Mouse (Mus musculus) heart, embryonic 11.5 days (tissue): ENCODE measurements around the gene Gnb1. TPM values are rescaled to one million over a fixed set of nuclear protein-coding genes. Genes with fewer than 3 reads are reported as not detected.

ENCODE experiments used
- ATAC-seq: fragments of 200-750 bp; cut with Nextera tagmentation; replicated peaks from 2 replicates; pipeline ENCODE4 v1.8.0; 2017; ENCODE audit warnings: moderate library complexity; ENCODE audit not compliant: insufficient number of reproducible peaks, low FRiP score, low TSS enrichment
- H3K27ac ChIP-seq: fragments of 300-500 bp; sonication (generic); 2 replicates; pipeline ENCODE4 v1.5.1; 2014; ENCODE audit warnings: mild to moderate bottlenecking, low read depth, low read length
- H3K27me3 ChIP-seq: fragments of 300-500 bp; sonication (generic); 2 replicates; pipeline ENCODE4 v1.6.1; 2014; ENCODE audit warnings: mild to moderate bottlenecking, low read length, mixed read lengths; ENCODE audit not compliant: control insufficient read depth, insufficient read depth
- H3K36me3 ChIP-seq: fragments of 300-500 bp; sonication (generic); 2 replicates; pipeline ENCODE4 v1.6.1; 2014; ENCODE audit warnings: mild to moderate bottlenecking, low read length, moderate library complexity, mixed read lengths; ENCODE audit not compliant: control insufficient read depth, insufficient read depth
- H3K4me1 ChIP-seq: fragments of 300-500 bp; sonication (generic); 2 replicates; pipeline ENCODE4 v1.6.1; 2014; ENCODE audit warnings: low read length; ENCODE audit not compliant: control insufficient read depth, insufficient read depth
- H3K4me2 ChIP-seq: fragments of 300-500 bp; sonication (generic); 2 replicates; pipeline ENCODE4 v1.6.1; 2014; ENCODE audit warnings: mild to moderate bottlenecking, moderate library complexity
- H3K4me3 ChIP-seq: fragments of 300-500 bp; sonication (generic); 2 replicates; pipeline ENCODE4 v1.5.1; 2014; ENCODE audit warnings: low read depth, low read length
- H3K9ac ChIP-seq: fragments of 300-500 bp; sonication (generic); 2 replicates; pipeline ENCODE4 v1.6.1; 2014; ENCODE audit warnings: mild to moderate bottlenecking, low read depth, low read length, moderate library complexity
- H3K9me3 ChIP-seq: fragments of 300-500 bp; sonication (generic); replicated peaks from 2 replicates; pipeline ENCODE4 v1.6.1; 2016; ENCODE audit warnings: low read length; ENCODE audit not compliant: control insufficient read depth
- WGBS: fragments of 180-500 bp; shearing (Covaris S2); extraction: QIAGEN DNeasy Blood & Tissue Kit; methylation state at CpG from one replicate; pipeline ENCODE4 v1.1.7; 2014; ENCODE audit not compliant: insufficient replicate concordance; 5-methylcytosine and 5-hydroxymethylcytosine counted together
- polyA plus RNA-seq: library from polyadenylated mRNA; unstranded; fragments of >200 nt; fragmentation: Nextera tagmentation; extraction: Ambion mirVana; gene quantifications from 2 replicates; pipeline ENCODE4 v1.2.1, GENCODE M21; 2014

Gnb1 gene
- polyA plus RNA-seq, 1 experiment from 2014 or later = 410 TPM

DNA sequence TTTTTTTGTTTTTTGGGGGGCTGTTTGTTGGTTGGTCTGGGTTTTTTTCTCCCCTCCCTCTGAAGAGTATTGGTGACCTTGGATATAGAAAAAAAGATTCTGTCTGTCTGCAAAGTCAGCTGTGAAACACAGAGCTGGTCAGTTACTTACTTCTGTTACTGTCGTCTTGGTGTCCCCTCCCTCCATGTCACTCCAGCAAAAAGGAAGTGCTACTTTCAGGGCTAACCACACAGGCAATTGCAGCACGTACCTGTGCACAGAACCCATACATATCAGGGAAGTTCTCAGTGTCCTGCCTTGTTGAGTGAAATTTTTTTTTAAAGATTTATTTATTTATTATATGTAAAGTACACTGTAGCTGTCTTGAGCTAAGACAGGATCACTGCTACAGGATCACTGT is 59.3 kb downstream of the Gnb1 start:
- H3K4me1 ChIP-seq = no peaks in the 10 kb centered on the region
- WGBS = 88% methylated on average over 2 of the region's 2 CpGs
- no peaks in the 10 kb centered on the region for H3K9me3 ChIP-seq
- no peak overlapping the region for H3K9ac ChIP-seq
- H3K36me3 ChIP-seq = peaks cover 40% of the 10 kb centered on the region
- H3K27ac ChIP-seq = no peak overlapping the region
- no peaks in the 10 kb centered on the region for H3K27me3 ChIP-seq
- no peak overlapping the region for H3K4me2 ChIP-seq
- no peak for ATAC-seq
- H3K4me3 ChIP-seq = no peak overlapping the region

DNA sequence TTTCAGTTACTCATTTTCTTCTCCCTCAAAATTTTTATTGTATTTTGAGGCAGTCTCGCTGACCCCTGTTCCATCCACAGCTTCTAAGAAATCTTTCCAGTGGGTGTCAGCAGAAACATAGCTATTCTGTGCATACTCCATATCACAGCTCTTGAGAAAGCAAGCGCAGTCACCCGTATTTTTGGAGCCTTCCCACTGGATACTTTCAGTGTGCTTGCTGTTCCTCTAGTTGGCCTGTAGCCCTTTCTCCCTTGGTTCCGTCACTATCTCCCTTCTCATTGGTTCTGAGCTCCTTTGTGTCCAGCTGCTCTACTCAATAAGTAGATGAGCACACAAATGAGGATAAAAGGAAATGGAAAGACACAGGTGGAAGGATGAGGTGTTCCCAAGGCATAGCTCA is 59.9 kb downstream of the Gnb1 start:
- Histone ChIP-seq H3K4me2 (no peak overlapping the region), H3K9ac (no peak overlapping the region), H3K4me3 (no peak overlapping the region), H3K27ac (no peak overlapping the region), H3K27me3 (no peaks in the 10 kb centered on the region), H3K4me1 (no peaks in the 10 kb centered on the region), H3K36me3 (peaks cover 43% of the 10 kb centered on the region), H3K9me3 (no peaks in the 10 kb centered on the region)
- no peak for ATAC-seq
- 92% methylated on average over 4 of the region's 4 CpGs for WGBS

DNA sequence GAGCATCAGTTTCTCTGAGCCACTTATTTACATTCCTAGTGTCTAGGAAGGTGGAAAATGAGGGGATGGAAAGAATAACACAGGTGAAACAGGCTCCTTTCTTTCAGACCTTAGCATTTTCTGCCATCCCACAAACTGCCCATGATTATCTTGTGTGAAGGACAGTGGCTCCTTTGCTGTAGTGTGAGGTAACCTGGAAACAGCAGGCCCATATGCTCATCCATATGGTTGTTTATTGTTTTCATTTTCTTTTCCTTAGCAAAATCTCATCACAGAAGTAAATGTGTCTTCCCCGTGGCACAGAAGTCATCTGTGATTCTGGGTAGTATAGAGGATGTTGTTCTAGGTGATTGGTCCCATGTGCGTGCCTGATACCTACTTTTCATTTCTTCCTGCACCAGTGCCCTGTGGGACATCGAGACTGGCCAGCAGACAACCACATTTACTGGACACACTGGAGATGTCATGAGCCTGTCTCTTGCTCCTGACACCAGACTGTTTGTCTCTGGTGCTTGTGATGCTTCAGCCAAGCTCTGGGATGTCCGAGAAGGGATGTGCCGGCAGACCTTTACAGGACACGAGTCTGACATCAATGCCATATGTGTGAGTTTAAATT is 61.9 kb downstream of the Gnb1 start:
- no peak overlapping the region for H3K27ac ChIP-seq
- H3K9me3 ChIP-seq = no peaks in the 10 kb centered on the region
- peaks cover 46% of the 10 kb centered on the region for H3K36me3 ChIP-seq
- H3K27me3 ChIP-seq = no peaks in the 10 kb centered on the region
- no peaks in the 10 kb centered on the region for H3K4me1 ChIP-seq
- no peak overlapping the region for H3K4me2 ChIP-seq
- WGBS = 94% methylated on average over 6 of the region's 6 CpGs
- no peak overlapping the region for H3K9ac ChIP-seq
- ATAC-seq = no peak
- no peak overlapping the region for H3K4me3 ChIP-seq

DNA sequence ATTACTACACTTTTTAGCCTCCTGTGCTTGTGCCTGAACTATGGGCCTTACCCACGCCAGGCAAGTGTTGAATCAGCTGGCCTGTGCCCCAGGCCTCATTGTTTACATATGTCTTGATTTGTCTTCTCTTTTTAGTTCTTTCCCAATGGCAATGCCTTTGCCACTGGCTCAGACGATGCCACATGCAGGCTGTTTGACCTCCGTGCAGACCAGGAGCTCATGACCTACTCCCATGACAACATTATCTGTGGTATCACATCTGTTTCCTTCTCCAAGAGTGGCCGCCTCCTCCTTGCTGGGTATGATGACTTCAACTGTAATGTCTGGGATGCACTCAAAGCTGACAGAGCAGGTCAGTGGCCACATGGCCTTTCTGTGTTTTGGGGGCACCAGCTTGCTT is 63.7 kb downstream of the Gnb1 start:
- H3K27me3 ChIP-seq = no peaks in the 10 kb centered on the region
- no peak overlapping the region for H3K27ac ChIP-seq
- H3K9me3 ChIP-seq = no peaks in the 10 kb centered on the region
- H3K9ac ChIP-seq = no peak overlapping the region
- no peak for ATAC-seq
- H3K4me3 ChIP-seq = no peak overlapping the region
- 61% methylated on average over 4 of the region's 4 CpGs for WGBS
- no peaks in the 10 kb centered on the region for H3K4me1 ChIP-seq
- H3K36me3 ChIP-seq = peaks cover 43% of the 10 kb centered on the region
- no peak overlapping the region for H3K4me2 ChIP-seq

DNA sequence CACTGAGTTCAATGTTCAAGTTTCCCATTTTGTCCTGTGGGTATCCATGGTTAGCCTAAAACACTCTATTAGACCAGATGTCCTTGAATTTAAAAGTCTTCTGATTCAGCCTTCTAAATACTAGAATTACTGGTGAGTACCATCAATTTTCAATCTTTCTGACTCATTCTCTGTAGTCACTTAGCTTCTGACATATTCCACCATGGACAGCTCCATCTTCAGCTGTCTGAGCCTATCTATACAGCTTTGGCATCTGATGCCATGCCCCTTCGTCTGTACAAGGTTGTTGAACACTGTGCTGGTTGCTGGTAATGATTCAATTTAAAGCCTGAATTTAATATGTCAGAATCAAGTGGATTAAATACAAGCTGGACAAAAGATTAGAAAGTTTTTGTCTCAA is 64.3 kb downstream of the Gnb1 start:
- H3K36me3 ChIP-seq = peaks cover 44% of the 10 kb centered on the region
- ATAC-seq = no peak
- 64% methylated on average over 1 of the region's 1 CpGs for WGBS
- H3K4me1 ChIP-seq = 0 out of 2 replicates have a peak, but pooled peaks cover 1% of the 10 kb centered on the region
- no peak overlapping the region for H3K4me2 ChIP-seq
- H3K9ac ChIP-seq = no peak overlapping the region
- H3K4me3 ChIP-seq = no peak overlapping the region
- no peaks in the 10 kb centered on the region for H3K9me3 ChIP-seq
- no peaks in the 10 kb centered on the region for H3K27me3 ChIP-seq
- no peak overlapping the region for H3K27ac ChIP-seq

DNA sequence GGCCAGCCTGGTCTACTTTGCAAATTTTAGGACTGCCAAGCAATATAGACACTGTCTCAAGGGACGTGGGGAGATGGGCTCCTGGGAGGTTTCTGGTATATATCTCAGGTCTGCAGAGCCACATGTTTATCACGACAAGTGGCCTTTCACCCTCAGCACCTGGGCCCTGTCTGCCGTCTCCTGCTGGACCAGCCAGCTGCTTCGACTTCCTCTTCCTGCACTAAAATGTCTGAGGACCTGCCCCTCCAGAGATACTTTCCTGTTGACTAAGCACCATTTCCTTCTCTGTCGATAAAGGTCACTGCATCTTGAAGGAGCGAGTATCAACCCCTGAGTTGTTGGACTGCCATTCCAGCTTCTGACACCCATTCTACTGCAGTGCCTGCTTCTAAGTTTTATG is 68.3 kb downstream of the Gnb1 start:
- no peak for ATAC-seq
- Histone ChIP-seq H3K9me3 (no peaks in the 10 kb centered on the region), H3K36me3 (peaks cover 22% of the 10 kb centered on the region), H3K4me1 (peaks cover 22% of the 10 kb centered on the region), H3K27me3 (no peaks in the 10 kb centered on the region), H3K27ac (no peak overlapping the region), H3K9ac (no peak overlapping the region), H3K4me3 (no peak overlapping the region), H3K4me2 (no peak overlapping the region)
- 45% methylated on average over 6 of the region's 6 CpGs for WGBS

DNA sequence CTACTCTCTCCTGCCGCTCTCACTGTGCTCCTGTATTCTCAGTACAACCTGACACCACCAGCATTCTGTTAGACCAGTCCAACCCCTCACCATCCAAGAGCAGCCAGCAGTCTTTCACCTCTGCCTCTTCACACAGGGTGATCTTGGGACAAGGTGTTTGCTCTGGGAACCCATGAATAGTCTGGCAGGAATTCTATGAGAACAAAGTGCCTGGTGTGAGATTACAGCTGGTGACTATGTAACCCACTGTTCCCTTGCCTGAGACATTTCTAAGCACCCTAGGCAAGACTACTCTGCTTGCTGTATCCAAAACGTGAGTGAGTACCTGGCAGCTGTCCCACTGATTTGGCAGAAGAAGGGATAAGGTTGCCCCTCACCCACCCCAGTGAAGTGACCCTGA is 69.8 kb downstream of the Gnb1 start:
- Histone ChIP-seq H3K4me3 (no peak overlapping the region), H3K27me3 (no peaks in the 10 kb centered on the region), H3K4me1 (peaks cover 31% of the 10 kb centered on the region), H3K9me3 (no peaks in the 10 kb centered on the region), H3K4me2 (no peak overlapping the region), H3K27ac (0 out of 2 replicates have a peak overlapping the region, but pooled peaks have one; percentile 38), H3K9ac (no peak overlapping the region), H3K36me3 (peaks cover 9% of the 10 kb centered on the region)
- WGBS = 60% methylated on average over 2 of the region's 2 CpGs
- ATAC-seq = no peak

DNA sequence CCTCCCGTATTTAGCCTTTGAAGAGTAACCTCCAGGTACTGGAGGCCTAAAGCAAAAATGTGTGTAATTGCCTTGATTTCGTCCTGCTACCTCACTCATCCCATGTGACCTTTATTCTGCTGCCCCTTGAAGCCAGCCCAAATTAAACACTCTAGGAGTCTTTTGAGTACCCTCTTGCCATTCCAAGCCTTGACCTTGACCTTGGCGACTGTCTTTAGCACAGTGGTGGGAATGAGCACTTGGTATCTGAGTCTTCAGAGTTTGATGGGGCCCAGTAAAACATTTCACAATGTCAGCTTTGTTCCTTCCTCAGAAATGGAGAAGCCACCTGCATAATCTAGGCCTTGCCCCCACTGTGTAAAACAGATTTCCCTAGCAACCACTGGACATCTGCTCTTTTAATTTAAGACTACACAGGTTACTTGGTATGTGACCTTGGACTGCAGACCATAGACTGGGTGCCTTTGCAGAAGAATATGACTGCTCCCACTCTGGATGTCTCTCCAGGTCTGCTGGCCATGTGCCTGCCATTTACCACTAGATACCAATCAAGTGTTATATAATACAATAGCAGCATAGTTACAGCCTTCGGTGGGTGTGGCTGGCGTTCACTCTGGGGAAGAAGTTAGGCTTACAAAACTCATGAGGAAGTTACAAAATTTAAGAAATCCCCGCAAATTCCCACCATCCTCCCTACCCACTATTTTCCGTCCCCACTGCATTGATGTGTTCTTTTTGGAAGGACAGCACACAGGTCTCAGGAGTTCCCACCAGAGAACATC is 70.7 kb downstream of the Gnb1 start, which contains the start of gene Nadk:
Gene Nadk, plus strand, starts transcription at position 718 of the 782 bp plus-strand sequence.
- peaks cover 36% of the 10 kb centered on the region for H3K4me1 ChIP-seq
- H3K9me3 ChIP-seq = no peaks in the 10 kb centered on the region
- no peak for ATAC-seq
- peak within 1 kb of the TSS; percentile 12 for H3K9ac ChIP-seq
- H3K27ac ChIP-seq = peak within 1 kb of the TSS; percentile 79
- H3K4me3 ChIP-seq = peak within 1 kb of the TSS; percentile 57
- no peaks in the 10 kb centered on the region for H3K27me3 ChIP-seq
- peaks cover 2% of the 10 kb centered on the region for H3K36me3 ChIP-seq
- H3K4me2 ChIP-seq = peak within 1 kb of the TSS; percentile 84
- 73% methylated on average over 7 of the region's 7 CpGs for WGBS
